Comparison of ENCODE assay signal across 8 mouse cellular contexts in the genomic region with DNA sequence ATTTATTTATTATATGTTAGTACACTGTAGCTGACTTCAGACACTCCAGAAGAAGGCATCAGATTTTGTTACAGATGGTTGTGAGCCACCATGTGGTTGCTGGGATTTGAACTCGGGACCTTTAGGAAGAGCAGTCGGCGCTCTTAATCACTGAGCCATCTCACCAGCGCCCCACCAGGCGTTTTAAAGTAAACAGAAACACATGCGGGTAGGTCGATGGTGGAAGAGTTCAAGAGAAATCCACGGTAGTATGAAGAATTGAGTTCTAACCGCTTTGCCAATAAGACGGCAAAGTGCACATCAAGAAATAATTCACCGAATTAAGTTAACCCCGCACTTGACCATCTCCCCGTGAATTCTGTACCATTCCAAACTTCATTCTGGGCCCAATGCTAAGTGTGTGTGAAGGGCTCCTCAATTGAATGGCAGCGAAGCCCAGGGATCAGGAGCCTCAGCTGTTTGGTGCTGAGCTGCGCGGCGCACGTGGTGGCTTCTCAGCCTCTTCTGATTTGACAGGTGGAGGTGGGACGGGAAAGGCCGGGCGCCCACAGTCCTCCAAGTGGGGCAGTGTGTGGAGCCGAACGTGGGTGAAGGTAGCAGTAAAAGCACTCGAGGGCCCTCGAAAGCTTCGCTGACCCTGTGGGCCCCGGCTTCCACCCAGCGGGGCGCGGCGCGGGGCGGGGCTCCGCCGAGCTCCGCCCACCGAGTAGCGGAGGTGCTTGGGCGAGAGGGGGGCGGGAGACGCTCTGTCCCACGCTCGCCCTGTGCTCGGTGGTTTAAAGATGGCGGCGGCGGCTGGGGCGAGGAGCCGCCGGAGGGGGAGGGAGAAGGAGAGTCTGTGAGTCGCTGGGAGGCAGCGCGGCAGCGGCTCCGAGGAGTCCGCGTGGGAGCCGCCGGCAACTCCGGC. TPM values are rescaled to one million over a fixed set of nuclear protein-coding genes. Genes with fewer than 3 reads are reported as not detected.
DNase-seq lines count a peak whose midpoint lies in the region; ATAC-seq and TF ChIP-seq lines count a peak whose summit lies in the region.

A gene (plus strand): TSS at position 763 of the 907 bp plus-strand sequence.

- H3K9me3 ChIP-seq in heart, embryonic 11.5 days (replicated peaks; ENCODE audit: control insufficient read depth, low read length): no peaks in the 10 kb centered on the region
- H3K9me3 ChIP-seq in kidney, postnatal 0 days (replicated peaks; ENCODE audit: low read length): no peaks in the 10 kb centered on the region
- H3K9me3 ChIP-seq in liver, embryonic 11.5 days (ENCODE audit: control insufficient read depth, low read length): no peaks in the 10 kb centered on the region
- no peaks in the 10 kb centered on the region for H3K9me3 ChIP-seq in stomach, embryonic 14.5 days (ENCODE audit: control insufficient read depth, low read depth, low read length)

- peak; percentile 90 to 92 for DNase-seq in B cell, adult 2 months
- DNase-seq in brain, adult 2 months (ENCODE audit: low read depth, low spot score): peak; percentile 94
- peak; percentile 96 for DNase-seq in kidney, postnatal 0 days (ENCODE audit: low spot score)
- DNase-seq in liver, embryonic 11.5 days (ENCODE audit: low spot score): peak; percentile 88
- peak; percentile 91 for DNase-seq in naive thymus-derived CD4-positive, alpha-beta T cell, adult 2 months (ENCODE audit: low read depth)

- WGBS in heart, embryonic 11.5 days (ENCODE audit: insufficient replicate concordance): 10% methylated on average over 57 of the region's 60 CpGs
- 9% methylated on average over 54 of the region's 60 CpGs for WGBS in kidney, postnatal 0 days
- WGBS in liver, embryonic 11.5 days: 10% methylated on average over 58 of the region's 60 CpGs
- 8% methylated on average over 54 of the region's 60 CpGs for WGBS in stomach, embryonic 14.5 days

- peak within 1 kb of the TSS; percentile 96 for H3K9ac ChIP-seq in heart, embryonic 11.5 days (ENCODE audit: low read depth, low read length)
- H3K9ac ChIP-seq in kidney, postnatal 0 days (ENCODE audit: low read depth, low read length): peak within 1 kb of the TSS; percentile 99
- H3K9ac ChIP-seq in liver, embryonic 11.5 days (ENCODE audit: low read depth, low read length): peak within 1 kb of the TSS; percentile 97
- peak within 1 kb of the TSS; percentile 96 for H3K9ac ChIP-seq in stomach, embryonic 14.5 days (replicated peaks; ENCODE audit: low read depth, low read length)

- no peaks in the 10 kb centered on the region for H3K27me3 ChIP-seq in heart, embryonic 11.5 days (ENCODE audit: control insufficient read depth, insufficient read depth, low read length)
- H3K27me3 ChIP-seq in kidney, postnatal 0 days (ENCODE audit: insufficient read depth, low read length): no peaks in the 10 kb centered on the region
- H3K27me3 ChIP-seq in liver, embryonic 11.5 days (replicated peaks; ENCODE audit: control insufficient read depth, insufficient read depth, low read length): no peaks in the 10 kb centered on the region
- H3K27me3 ChIP-seq in stomach, embryonic 14.5 days (ENCODE audit: control insufficient read depth, insufficient read depth, low read length): no peaks in the 10 kb centered on the region

- peak within 1 kb of the TSS; percentile 83 for H3K4me3 ChIP-seq in heart, embryonic 11.5 days (ENCODE audit: low read depth, low read length)
- H3K4me3 ChIP-seq in kidney, postnatal 0 days (replicated peaks; ENCODE audit: low read depth, low read length): peak within 1 kb of the TSS; percentile 100
- peak within 1 kb of the TSS; percentile 94 for H3K4me3 ChIP-seq in liver, embryonic 11.5 days (ENCODE audit: low read depth, low read length)
- H3K4me3 ChIP-seq in stomach, embryonic 14.5 days (ENCODE audit: low read depth, low read length): peak within 1 kb of the TSS; percentile 97

- peak within 1 kb of the TSS; percentile 79 for H3K4me2 ChIP-seq in heart, embryonic 11.5 days
- peak within 1 kb of the TSS; percentile 77 for H3K4me2 ChIP-seq in kidney, postnatal 0 days (ENCODE audit: low read length)
- peak within 1 kb of the TSS; percentile 77 for H3K4me2 ChIP-seq in liver, embryonic 11.5 days
- peak within 1 kb of the TSS; percentile 53 for H3K4me2 ChIP-seq in stomach, embryonic 14.5 days (replicated peaks; ENCODE audit: low read depth, low read length)

- ATAC-seq in erythroblast, adult 5-6 weeks (replicated peaks; ENCODE audit: low FRiP score, poor library complexity, severe bottlenecking): peak; percentile 95
- ATAC-seq in heart, embryonic 11.5 days (replicated peaks; ENCODE audit: insufficient number of reproducible peaks, low FRiP score, low TSS enrichment): peak; percentile 94
- peak; percentile 96 for ATAC-seq in kidney, postnatal 0 days (replicated peaks; ENCODE audit: low FRiP score, low read depth)
- peak; percentile 97 for ATAC-seq in liver, embryonic 11.5 days (replicated peaks; ENCODE audit: low FRiP score)
- ATAC-seq in stomach, embryonic 14.5 days (ENCODE audit: insufficient number of reproducible peaks, insufficient read depth, low FRiP score, low read depth): peak; percentile 95

- H3K4me1 ChIP-seq in heart, embryonic 11.5 days (ENCODE audit: control insufficient read depth, insufficient read depth, low read length): peaks cover 7% of the 10 kb centered on the region; the same call in 1 of the 2 replicates
- no peaks in the 10 kb centered on the region for H3K4me1 ChIP-seq in kidney, postnatal 0 days (replicated peaks; ENCODE audit: insufficient read depth, low read length)
- H3K4me1 ChIP-seq in liver, embryonic 11.5 days (replicated peaks; ENCODE audit: control insufficient read depth, insufficient read depth, low read length): peaks cover 7% of the 10 kb centered on the region; the same call in 1 of the 2 replicates
- H3K4me1 ChIP-seq in stomach, embryonic 14.5 days (ENCODE audit: control insufficient read depth, insufficient read depth, low read length): peaks cover 5% of the 10 kb centered on the region; the same call in 1 of the 2 replicates

- H3K27ac ChIP-seq in heart, embryonic 11.5 days (ENCODE audit: low read depth, low read length): peak within 1 kb of the TSS; percentile 88
- peak within 1 kb of the TSS; percentile 94 for H3K27ac ChIP-seq in kidney, postnatal 0 days
- H3K27ac ChIP-seq in liver, embryonic 11.5 days (ENCODE audit: low read depth, low read length): peak within 1 kb of the TSS; percentile 74
- H3K27ac ChIP-seq in stomach, embryonic 14.5 days (ENCODE audit: low read length): peak within 1 kb of the TSS; percentile 92

- peak; percentile 11; the same call in 1 of the 2 replicates for TF ChIP-seq CTCF in kidney, postnatal 0 days (IDR thresholded peaks at IDR 0.05; ENCODE audit: low read depth)

- no peaks in the 10 kb centered on the region for H3K36me3 ChIP-seq in heart, embryonic 11.5 days (ENCODE audit: control insufficient read depth, insufficient read depth, low read length)
- no peaks in the 10 kb centered on the region for H3K36me3 ChIP-seq in kidney, postnatal 0 days (ENCODE audit: insufficient read depth, low read length)
- H3K36me3 ChIP-seq in liver, embryonic 11.5 days (ENCODE audit: control insufficient read depth, insufficient read depth, low read length): no peaks in the 10 kb centered on the region
- H3K36me3 ChIP-seq in stomach, embryonic 14.5 days (ENCODE audit: control insufficient read depth, insufficient read depth, low read length): no peaks in the 10 kb centered on the region

RNA-seq across cellular contexts. Expression of the gene that starts here (rescaled TPM):
- total RNA-seq in erythroblast, adult 5-6 weeks (2015; ENCODE audit: low replicate concordance): 1.3 and 8.6 TPM in 2 replicates
- total RNA-seq in erythroblast, adult 5-6 weeks (2017; ENCODE audit: low replicate concordance): 1.5 and 5.4 TPM in 2 replicates
- 3.5 and 5.2 TPM in 2 replicates for polyA plus RNA-seq in heart, embryonic 11.5 days (2014; fragmentation: Nextera tagmentation; extraction: Ambion mirVana)
- 2.4 and 3.0 TPM in 2 replicates for polyA plus RNA-seq in kidney, postnatal 0 days (2015; fragmentation: Nextera tagmentation; extraction: Ambion mirVana)
- polyA plus RNA-seq in liver, embryonic 11.5 days (2014; fragmentation: Nextera tagmentation; extraction: Ambion mirVana): 3.0 and 4.0 TPM in 2 replicates
- polyA plus RNA-seq in stomach, embryonic 14.5 days (2014; fragmentation: Nextera tagmentation; extraction: Ambion mirVana): 6.8 and 6.9 TPM in 2 replicates

Comparison
In these comparisons a context has a peak if more than half of its experiments do, and no peak if none do; other contexts are left out.
1. Peak in every context shown above with its lines: DNase-seq, ATAC-seq, H3K4me3 ChIP-seq and H3K27ac ChIP-seq.